Mouse (Mus musculus) MEL (cell line): ENCODE data around the gene Pigo.

Source experiments
- CTCF ChIP-seq, 3 experiments: IDR thresholded peaks in 2 of 3; conservative IDR thresholded peaks in 1 of 3; 2 replicates each; pipeline ENCODE4 v1.5.1; 2011 to 2012; ENCODE audit warnings: low read length in 3 of 3, low read depth in 2 of 3, mild to moderate bottlenecking in 2 of 3, improper control_type of control experiment in 1 of 3, inconsistent platforms in 1 of 3, mixed read lengths in 1 of 3, moderate library complexity in 1 of 3; ENCODE audit not compliant: control insufficient read depth in 1 of 3, insufficient read depth in 1 of 3, poor library complexity in 1 of 3, severe bottlenecking in 1 of 3
- EP300 ChIP-seq, 2 experiments: IDR thresholded peaks; 2 replicates each; pipeline ENCODE4 v1.6.1; 2011; ENCODE audit warnings: improper control_type of control experiment in 2 of 2, low read length in 2 of 2, low read depth in 1 of 2, mild to moderate bottlenecking in 1 of 2
- MAX ChIP-seq: IDR thresholded peaks from 2 replicates; pipeline ENCODE4 v1.6.1; 2011; ENCODE audit warnings: low read length, improper control_type of control experiment

DNA sequence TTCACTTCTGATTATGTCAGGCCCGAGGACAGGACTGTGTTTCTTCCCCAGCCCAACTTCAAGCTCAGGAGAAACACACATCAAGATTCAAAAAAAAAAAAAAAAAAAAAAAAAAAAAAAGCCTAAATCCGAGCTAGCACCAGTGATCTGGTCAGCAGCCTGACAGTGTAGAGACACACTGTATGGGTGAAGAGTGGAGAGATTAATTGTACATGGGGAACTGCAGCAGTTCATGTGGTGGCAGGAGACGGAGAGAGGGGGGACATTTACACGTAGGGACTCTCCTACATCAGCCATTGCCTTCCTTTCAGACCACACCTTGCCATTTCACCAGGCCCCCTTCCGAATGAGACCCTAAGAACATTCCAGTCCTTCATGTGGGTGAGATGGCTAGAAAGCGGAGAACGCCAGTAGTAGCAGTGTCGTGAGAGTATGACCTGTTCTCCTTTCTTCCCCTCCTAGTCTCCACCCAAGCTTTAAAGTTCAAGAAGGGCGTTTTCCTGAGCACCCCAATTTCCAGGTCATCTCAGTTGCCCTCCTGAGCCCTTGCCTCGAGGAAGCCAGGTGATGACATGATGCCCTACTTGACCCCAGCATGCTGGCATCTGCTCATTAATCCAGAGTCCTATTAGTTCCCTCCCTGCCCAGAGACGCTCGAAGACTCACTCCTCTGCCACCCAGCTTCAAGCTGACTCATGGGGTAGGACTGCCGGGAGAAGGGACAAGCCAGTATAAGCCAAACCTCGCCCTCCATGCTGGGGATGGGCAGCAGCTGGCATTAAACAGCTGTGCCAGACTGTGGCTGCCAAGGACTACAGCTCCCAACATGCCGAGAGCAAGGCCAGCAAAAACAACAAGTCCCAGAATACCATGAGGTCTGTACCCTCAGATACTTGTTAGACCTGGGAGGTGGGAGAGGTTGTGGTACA lies 13.2 kb upstream of the Pigo start:
- no peak; the same call in none of the 2 replicates for TF ChIP-seq MAX
- no peak for TF ChIP-seq CTCF (IDR thresholded peaks at IDR 0.05 in 2 of 3, conservative IDR thresholded peaks at IDR 0.05 in 1 of 3; ENCODE audit: control insufficient read depth in 1 of 3, insufficient read depth in 1 of 3, low read depth in 2 of 3, low read length in 3 of 3, poor library complexity in 1 of 3, severe bottlenecking in 1 of 3)
- TF ChIP-seq EP300 (IDR thresholded peaks at IDR 0.05; ENCODE audit: low read depth in 1 of 2, low read length in 2 of 2), result 0 out of 4 replicates have a peak, but pooled peaks of 1 of the 2 experiments have one; percentile 5
